Mouse (Mus musculus): ENCODE measurements around the gene Iqcn. TPM values are rescaled to one million over a fixed set of nuclear protein-coding genes. Genes with fewer than 3 reads are reported as not detected.

Iqcn gene
- polyA plus RNA-seq, 1 experiment from 2014 or later: 0.04 TPM

GRCm38 (mm10) chr8:70755661-70756475, 52.6 kb downstream of the Iqcn start:
- peak overlapping the region; percentile 74; the same call in 1 of the 2 replicates for H3K9ac ChIP-seq
- H3K4me1 ChIP-seq (ENCODE audit: insufficient read depth): peaks cover 30% of the 10 kb centered on the region
- ATAC-seq (ENCODE audit: insufficient read depth) (no peak), DNase-seq (no peak)
- H3K4me2 ChIP-seq: peak overlapping the region; percentile 99
- TF ChIP-seq CTCF (IDR thresholded peaks at IDR 0.05; ENCODE audit: low read depth): no peak
- no peaks in the 10 kb centered on the region for H3K9me3 ChIP-seq (ENCODE audit: low read depth, low read length)
- no peak overlapping the region for H3K27ac ChIP-seq (ENCODE audit: low read depth)
- H3K27me3 ChIP-seq (ENCODE audit: insufficient read depth, low read length): no peaks in the 10 kb centered on the region
- peak overlapping the region; percentile 64 for H3K4me3 ChIP-seq (ENCODE audit: low read depth, low read length)
- 80% methylated on average over 24 of the region's 24 CpGs for WGBS
- H3K36me3 ChIP-seq (ENCODE audit: insufficient read depth): peaks cover 18% of the 10 kb centered on the region; the same call in 1 of the 2 replicates

- Histone ChIP-seq H3K4me2 (no peak overlapping the region), H3K27me3 (ENCODE audit: insufficient read depth, low read length) (no peaks in the 10 kb centered on the region), H3K36me3 (ENCODE audit: insufficient read depth) (peaks cover 18% of the 10 kb centered on the region; the same call in 1 of the 2 replicates), H3K9me3 (ENCODE audit: low read depth, low read length) (no peaks in the 10 kb centered on the region), H3K4me3 (ENCODE audit: low read depth, low read length) (no peak overlapping the region), H3K9ac (no peak overlapping the region), H3K27ac (ENCODE audit: low read depth) (no peak overlapping the region), H3K4me1 (ENCODE audit: insufficient read depth) (peaks cover 30% of the 10 kb centered on the region)
- no peak for TF ChIP-seq CTCF (IDR thresholded peaks at IDR 0.05; ENCODE audit: low read depth)
- ATAC-seq (ENCODE audit: insufficient read depth): no peak
- no peak for DNase-seq
- WGBS: 86% methylated on average over 6 of the region's 6 CpGs
These were observed 53.3 kb downstream of the Iqcn start for GRCm38 (mm10) chr8:70756476-70757040.

DNA sequence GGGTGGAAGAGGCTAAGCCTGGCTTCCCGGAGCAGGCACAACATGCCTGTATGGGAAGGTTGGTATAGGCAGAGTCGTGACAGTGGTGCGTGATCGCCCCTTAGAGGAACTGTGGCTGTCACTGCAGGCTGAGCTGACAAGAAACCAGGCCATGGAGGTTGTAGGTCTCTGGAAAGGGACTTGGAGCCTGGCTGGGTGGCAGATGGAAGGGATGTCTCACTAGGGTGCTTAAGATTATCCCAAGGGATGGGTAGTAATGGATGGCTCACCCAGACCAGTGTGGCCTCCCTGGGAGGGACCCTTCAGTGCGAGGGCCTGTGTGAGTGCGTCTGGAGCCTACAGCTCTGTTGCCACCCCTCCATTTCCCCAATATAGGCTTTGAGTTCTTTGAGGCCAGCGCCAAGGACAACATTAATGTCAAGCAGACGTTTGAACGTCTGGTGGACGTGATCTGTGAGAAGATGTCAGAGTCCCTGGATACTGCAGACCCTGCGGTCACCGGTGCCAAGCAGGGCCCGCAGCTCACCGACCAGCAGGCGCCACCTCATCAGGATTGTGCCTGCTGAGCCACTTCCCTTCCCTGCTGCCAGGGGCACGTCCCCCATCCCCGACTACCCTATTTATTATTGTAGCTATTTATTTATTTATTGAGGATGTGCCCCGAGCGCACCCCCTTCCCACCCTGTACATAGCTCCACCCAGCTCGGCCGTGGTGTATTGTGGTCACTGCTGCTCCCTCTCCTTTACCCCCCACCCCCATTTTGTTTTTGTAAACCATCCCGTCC, 54.5 kb downstream of the Iqcn start:
- Histone ChIP-seq H3K9ac (no peak overlapping the region), H3K9me3 (ENCODE audit: low read depth, low read length) (no peaks in the 10 kb centered on the region), H3K4me3 (ENCODE audit: low read depth, low read length) (no peak overlapping the region), H3K27ac (ENCODE audit: low read depth) (no peak overlapping the region), H3K4me1 (ENCODE audit: insufficient read depth) (peaks cover 26% of the 10 kb centered on the region), H3K27me3 (ENCODE audit: insufficient read depth, low read length) (no peaks in the 10 kb centered on the region), H3K36me3 (ENCODE audit: insufficient read depth) (peaks cover 18% of the 10 kb centered on the region; the same call in 1 of the 2 replicates), H3K4me2 (no peak overlapping the region)
- WGBS: 68% methylated on average over 22 of the region's 22 CpGs
- peak; percentile 55 for DNase-seq
- ATAC-seq (ENCODE audit: insufficient read depth): no peak
- TF ChIP-seq CTCF (IDR thresholded peaks at IDR 0.05; ENCODE audit: low read depth): peak; percentile 61

- DNase-seq: no peak
- no peak overlapping the region for H3K27ac ChIP-seq (ENCODE audit: low read depth)
These were observed 55.0 kb downstream of the Iqcn start for GRCm38 (mm10) chr8:70758308-70758615.

DNA sequence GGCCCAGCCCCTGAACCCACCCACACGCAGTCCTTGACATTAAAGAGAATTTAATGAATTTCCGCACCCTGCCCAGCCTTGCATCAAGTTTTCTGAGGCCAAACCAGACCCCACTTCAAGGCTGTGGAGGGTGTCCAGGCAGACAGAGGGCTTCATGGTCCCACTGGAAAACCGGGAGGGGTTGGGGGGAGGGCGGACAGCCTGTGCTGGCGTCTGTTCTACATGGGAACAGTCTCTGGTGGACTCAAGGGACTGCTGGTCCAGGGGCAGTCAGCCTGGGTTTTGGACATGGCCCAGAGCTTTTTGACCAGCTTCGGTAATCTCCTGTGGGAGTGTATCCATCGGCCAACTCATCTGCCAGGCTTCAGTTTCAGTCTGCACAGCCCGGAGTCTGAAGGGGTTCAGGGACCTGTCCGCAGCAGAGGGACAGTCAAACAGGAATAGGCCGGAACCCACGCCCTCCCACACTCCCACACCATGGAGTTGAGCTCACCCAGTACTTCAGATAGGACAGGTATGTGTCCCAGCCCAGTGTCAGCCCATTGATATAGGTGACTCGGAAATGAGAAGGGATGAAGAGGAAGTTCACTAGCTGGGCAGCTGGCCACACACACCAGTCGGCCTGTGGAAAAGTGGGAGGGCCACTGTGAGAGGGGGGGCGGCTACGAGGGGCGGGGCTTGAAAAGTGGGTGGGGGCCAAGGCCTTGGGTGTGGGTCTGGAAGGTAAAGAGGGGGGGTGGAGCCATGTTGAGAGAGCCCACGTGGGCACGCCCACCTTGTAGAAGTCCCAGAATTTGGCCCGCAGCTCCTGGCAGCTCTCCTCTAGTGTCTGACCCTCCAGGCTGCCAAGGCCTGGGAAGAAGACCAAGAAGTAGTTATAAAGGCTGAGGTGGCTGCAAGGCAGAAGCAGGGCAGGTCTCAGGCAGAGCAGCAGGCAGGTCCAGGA, 55.6 kb downstream of the Iqcn start:
- H3K27me3 ChIP-seq (ENCODE audit: insufficient read depth, low read length): no peaks in the 10 kb centered on the region
- H3K4me3 ChIP-seq (ENCODE audit: low read depth, low read length): no peak overlapping the region
- peak overlapping the region; percentile 38; the same call in 1 of the 2 replicates for H3K27ac ChIP-seq (ENCODE audit: low read depth)
- H3K9me3 ChIP-seq (ENCODE audit: low read depth, low read length): no peaks in the 10 kb centered on the region
- peaks cover 22% of the 10 kb centered on the region; the same call in 1 of the 2 replicates for H3K36me3 ChIP-seq (ENCODE audit: insufficient read depth)
- 57% methylated on average over 19 of the region's 19 CpGs for WGBS
- peaks cover 17% of the 10 kb centered on the region for H3K4me1 ChIP-seq (ENCODE audit: insufficient read depth)
- no peak overlapping the region for H3K9ac ChIP-seq
- H3K4me2 ChIP-seq: no peak overlapping the region; the same call in 1 of the 2 replicates
- TF ChIP-seq CTCF (IDR thresholded peaks at IDR 0.05; ENCODE audit: low read depth): no peak
- ATAC-seq (ENCODE audit: insufficient read depth) (no peak), DNase-seq (peak; percentile 40)

More at GRCm38 (mm10) chr8:70758308-70758615, 55.0 kb downstream of the Iqcn start:
- Histone ChIP-seq H3K27me3 (ENCODE audit: insufficient read depth, low read length) (no peaks in the 10 kb centered on the region), H3K4me2 (no peak overlapping the region), H3K4me1 (ENCODE audit: insufficient read depth) (peaks cover 23% of the 10 kb centered on the region), H3K4me3 (ENCODE audit: low read depth, low read length) (no peak overlapping the region), H3K36me3 (ENCODE audit: insufficient read depth) (peaks cover 22% of the 10 kb centered on the region; the same call in 1 of the 2 replicates), H3K9me3 (ENCODE audit: low read depth, low read length) (no peaks in the 10 kb centered on the region), H3K9ac (no peak overlapping the region)
- ATAC-seq (ENCODE audit: insufficient read depth): no peak
- WGBS: 75% methylated on average over 7 of the region's 7 CpGs
- no peak for TF ChIP-seq CTCF (IDR thresholded peaks at IDR 0.05; ENCODE audit: low read depth)

DNA sequence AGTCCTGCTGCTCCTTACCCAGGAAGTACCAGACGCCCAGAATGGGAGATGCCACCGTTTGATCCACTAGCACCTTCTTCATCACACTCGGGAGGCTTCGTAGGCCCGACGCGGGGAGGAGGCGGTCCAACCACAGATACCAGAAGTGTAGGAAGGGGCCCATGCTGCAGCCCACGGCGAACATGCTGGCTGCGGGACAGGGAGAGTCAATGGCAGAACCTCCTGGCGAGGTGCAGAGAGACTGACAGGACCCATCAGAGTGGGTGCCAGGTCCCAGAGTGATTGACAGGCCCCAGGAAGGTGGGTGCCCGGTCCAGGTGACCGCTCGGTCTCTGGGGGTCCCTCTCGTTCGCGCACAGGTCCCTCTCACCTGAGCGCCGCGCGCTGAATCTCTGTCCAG, 57.1 kb downstream of the Iqcn start:
- TF ChIP-seq CTCF (IDR thresholded peaks at IDR 0.05; ENCODE audit: low read depth): no peak

More for the DNA sequence above, 57.1 kb downstream of the Iqcn start:
- DNase-seq: peak; percentile 25
- peak overlapping the region; percentile 70 for H3K4me3 ChIP-seq (ENCODE audit: low read depth, low read length)
- ATAC-seq (ENCODE audit: insufficient read depth): no peak; the same call in 1 of the 2 replicates
- H3K4me1 ChIP-seq (ENCODE audit: insufficient read depth): peaks cover 12% of the 10 kb centered on the region; the same call in 1 of the 2 replicates
- H3K4me2 ChIP-seq: peak overlapping the region; percentile 100
- H3K27ac ChIP-seq (ENCODE audit: low read depth): peak overlapping the region; percentile 73
- peaks cover 22% of the 10 kb centered on the region; the same call in 1 of the 2 replicates for H3K36me3 ChIP-seq (ENCODE audit: insufficient read depth)
- H3K9ac ChIP-seq: peak overlapping the region; percentile 75
- WGBS: under 1% methylated on average over 22 of the region's 22 CpGs
- H3K27me3 ChIP-seq (ENCODE audit: insufficient read depth, low read length): no peaks in the 10 kb centered on the region
- no peaks in the 10 kb centered on the region for H3K9me3 ChIP-seq (ENCODE audit: low read depth, low read length)
